Mouse (Mus musculus): Measurements from ENCODE around the gene Lclat1.
A peak's percentile ranks its signal among the peaks of the same experiment; 100 is the strongest.

Lclat1 gene

GRCm38 (mm10) chr17:73091368-73091767 is 16.4 kb upstream of the Lclat1 start:
- DNase-seq, result no peak

GRCm38 (mm10) chr17:73092103-73093097 is 15.4 kb upstream of the Lclat1 start:
- DNase-seq, result no peak

GRCm38 (mm10) chr17:73095070-73095469 is 12.7 kb upstream of the Lclat1 start:
- no peak for DNase-seq

- no peak for DNase-seq
Measured at GRCm38 (mm10) chr17:73095585-73095984, 12.2 kb upstream of the Lclat1 start.

GRCm38 (mm10) chr17:73096484-73096883 is 11.3 kb upstream of the Lclat1 start:
- DNase-seq, result peak; percentile 58 to 70

GRCm38 (mm10) chr17:73098636-73099035 is 9.1 kb upstream of the Lclat1 start:
- DNase-seq, result no peak

- DNase-seq, result no peak
Measured at GRCm38 (mm10) chr17:73100396-73100795, 7.4 kb upstream of the Lclat1 start.

- DNase-seq, result no peak
Measured at GRCm38 (mm10) chr17:73102538-73102937, 5.2 kb upstream of the Lclat1 start.

- peak; percentile 14 to 45 for DNase-seq
Measured at GRCm38 (mm10) chr17:73108170-73108887, 544 bp downstream of the Lclat1 start.

GRCm38 (mm10) chr17:73108888-73109259 is 1.1 kb downstream of the Lclat1 start:
- DNase-seq, result no peak

GRCm38 (mm10) chr17:73112128-73112527 is 4.3 kb downstream of the Lclat1 start:
- no peak for DNase-seq

GRCm38 (mm10) chr17:73112601-73113000 is 4.8 kb downstream of the Lclat1 start:
- DNase-seq, result peak in 1 of 2 experiments; percentile 9

- DNase-seq, result no peak
Measured at GRCm38 (mm10) chr17:73113230-73113629, 5.4 kb downstream of the Lclat1 start.

- DNase-seq, result no peak
Measured at GRCm38 (mm10) chr17:73118134-73118533, 10.3 kb downstream of the Lclat1 start.

- DNase-seq, result no peak
Measured at GRCm38 (mm10) chr17:73118702-73119101, 10.9 kb downstream of the Lclat1 start.

- DNase-seq, result no peak
Measured at GRCm38 (mm10) chr17:73119150-73119549, 11.4 kb downstream of the Lclat1 start.

- no peak for DNase-seq
Measured at GRCm38 (mm10) chr17:73120545-73120944, 12.8 kb downstream of the Lclat1 start.

- DNase-seq, result no peak
Measured at GRCm38 (mm10) chr17:73121726-73122125, 13.9 kb downstream of the Lclat1 start.

GRCm38 (mm10) chr17:73126349-73126748 is 18.6 kb downstream of the Lclat1 start:
- DNase-seq, result no peak

- no peak for DNase-seq
Measured at GRCm38 (mm10) chr17:73126903-73127302, 19.1 kb downstream of the Lclat1 start.

- no peak for DNase-seq
Measured at GRCm38 (mm10) chr17:73136562-73137484, 29.0 kb downstream of the Lclat1 start.

GRCm38 (mm10) chr17:73138217-73138616 is 30.4 kb downstream of the Lclat1 start:
- no peak for DNase-seq

GRCm38 (mm10) chr17:73142029-73142428 is 34.2 kb downstream of the Lclat1 start:
- DNase-seq, result no peak
